Mouse (Mus musculus) CH12.LX (cell line): ENCODE data around the gene Clpb. TPM values are rescaled to one million over a fixed set of nuclear protein-coding genes. Genes with fewer than 3 reads are reported as not detected.

Source experiments
- DNase-seq: peaks from one replicate; pipeline ENCODE4 v3.0.0-alpha.2; 2013; ENCODE audit errors: extremely low read depth
- H3K27ac ChIP-seq: 2 replicates; pipeline ENCODE4 v1.5.1; 2012; ENCODE audit warnings: low read depth, mild to moderate bottlenecking, control low read depth, moderate library complexity; ENCODE audit not compliant: insufficient read depth
- H3K27me3 ChIP-seq: replicated peaks from 2 replicates; pipeline ENCODE3; 2012; ENCODE audit warnings: inconsistent platforms
- H3K36me3 ChIP-seq, 2 experiments: replicated peaks in 1 of 2; 2 replicates each; pipeline versions ENCODE3 to v1.6.1; 2012; ENCODE audit warnings: inconsistent platforms in 1 of 2, low read length in 1 of 2, mild to moderate bottlenecking in 1 of 2, mixed read lengths in 1 of 2, moderate library complexity in 1 of 2; ENCODE audit not compliant: control insufficient read depth in 1 of 2, insufficient read depth in 1 of 2
- H3K4me1 ChIP-seq, 2 experiments: 2 replicates each; pipeline ENCODE4 v1.6.1; 2012; ENCODE audit warnings: inconsistent platforms in 1 of 2, moderate library complexity in 1 of 2; ENCODE audit not compliant: insufficient read depth in 2 of 2, control insufficient read depth in 1 of 2
- H3K4me2 ChIP-seq: 2 replicates; pipeline ENCODE4 v1.6.1; 2012; ENCODE audit warnings: low read depth, mild to moderate bottlenecking, control low read depth; ENCODE audit not compliant: poor library complexity, insufficient read depth, severe bottlenecking
- H3K4me3 ChIP-seq, 3 experiments: fragments of 150-350 bp in 1 of 3; sonication (generic) in 1 of 3; replicated peaks in 1 of 3; 2 replicates each; pipeline versions ENCODE3 to v1.5.1; 2011 to 2012; ENCODE audit warnings: low read depth in 2 of 3, low read length in 2 of 3, mild to moderate bottlenecking in 2 of 3, moderate library complexity in 2 of 3, control low read depth in 1 of 3, improper control_type of control experiment in 1 of 3, inconsistent platforms in 1 of 3, mixed read lengths in 1 of 3; ENCODE audit not compliant: poor library complexity in 1 of 3
- H3K79me2 ChIP-seq: replicated peaks from 2 replicates; pipeline ENCODE4 v1.6.1; 2012; ENCODE audit warnings: mild to moderate bottlenecking, moderate library complexity; ENCODE audit not compliant: control insufficient read depth, poor library complexity, insufficient read depth, severe bottlenecking; ENCODE audit errors: extremely low read depth
- H3K9ac ChIP-seq: 2 replicates; pipeline ENCODE4 v1.6.1; 2012; ENCODE audit warnings: low read depth, mild to moderate bottlenecking, control low read depth, moderate library complexity; ENCODE audit not compliant: insufficient read depth
- H3K9me3 ChIP-seq: replicated peaks from 2 replicates; pipeline ENCODE3; 2012; ENCODE audit warnings: low read length, inconsistent platforms, mixed read lengths
- BHLHE40 ChIP-seq: IDR thresholded peaks from 2 replicates; pipeline ENCODE4 v1.6.1; 2011; ENCODE audit warnings: mild to moderate bottlenecking, low read depth, low read length, improper control_type of control experiment
- CHD1 ChIP-seq: IDR thresholded peaks from 2 replicates; pipeline ENCODE4 v1.6.1; 2012; ENCODE audit warnings: low read depth, low read length, improper control_type of control experiment, inconsistent platforms
- CHD2 ChIP-seq: IDR thresholded peaks from 2 replicates; pipeline ENCODE4 v1.6.1; 2011; ENCODE audit warnings: low read length, improper control_type of control experiment
- CTCF ChIP-seq, 2 experiments: IDR thresholded peaks in 1 of 2; conservative IDR thresholded peaks in 1 of 2; 2 replicates each; pipeline ENCODE4 v1.5.1; 2011 to 2012; ENCODE audit warnings: low read depth in 2 of 2, low read length in 2 of 2, improper control_type of control experiment in 1 of 2, inconsistent platforms in 1 of 2, mild to moderate bottlenecking in 1 of 2, moderate library complexity in 1 of 2
- E2F4 ChIP-seq: IDR thresholded peaks from 2 replicates; pipeline ENCODE4 v1.6.1; 2011; ENCODE audit warnings: low read depth, low read length, improper control_type of control experiment; ENCODE audit not compliant: insufficient replicate concordance
- EP300 ChIP-seq: IDR thresholded peaks from 2 replicates; pipeline ENCODE4 v1.6.1; 2011; ENCODE audit warnings: low read length, improper control_type of control experiment
- ETS1 ChIP-seq: conservative IDR thresholded peaks from 2 replicates; pipeline ENCODE4 v1.6.1; 2012; ENCODE audit warnings: low read depth, mild to moderate bottlenecking, inconsistent platforms, low read length, improper control_type of control experiment, moderate library complexity
- GABPA ChIP-seq: IDR thresholded peaks from 2 replicates; pipeline ENCODE4 v1.6.1; 2012; ENCODE audit warnings: low read depth, low read length, improper control_type of control experiment, inconsistent platforms; ENCODE audit not compliant: insufficient replicate concordance
- HCFC1 ChIP-seq: IDR thresholded peaks from 2 replicates; pipeline ENCODE4 v1.6.1; 2012; ENCODE audit warnings: low read depth, mild to moderate bottlenecking, inconsistent platforms, low read length, improper control_type of control experiment
- IRF4 ChIP-seq: IDR thresholded peaks from 2 replicates; pipeline ENCODE4 v1.6.1; 2014; ENCODE audit warnings: low read depth, mild to moderate bottlenecking, inconsistent platforms, low read length, improper control_type of control experiment
- JUN ChIP-seq: IDR thresholded peaks from 2 replicates; pipeline ENCODE4 v1.6.1; 2011; ENCODE audit warnings: low read depth, mild to moderate bottlenecking, low read length, improper control_type of control experiment, moderate library complexity; ENCODE audit not compliant: insufficient read depth
- MAFK ChIP-seq: IDR thresholded peaks from 2 replicates; pipeline ENCODE4 v1.6.1; 2011; ENCODE audit warnings: low read length, improper control_type of control experiment; ENCODE audit not compliant: insufficient replicate concordance
- MAX ChIP-seq: IDR thresholded peaks from 2 replicates; pipeline ENCODE4 v1.6.1; 2011; ENCODE audit warnings: low read length, improper control_type of control experiment
- MAZ ChIP-seq: IDR thresholded peaks from 2 replicates; pipeline ENCODE4 v1.6.1; 2012; ENCODE audit warnings: low read depth, mild to moderate bottlenecking, inconsistent platforms, low read length, improper control_type of control experiment, moderate library complexity
- MEF2A ChIP-seq: IDR thresholded peaks from 2 replicates; pipeline ENCODE4 v1.6.1; 2014; ENCODE audit warnings: low read depth, mild to moderate bottlenecking, inconsistent platforms, low read length, improper control_type of control experiment, borderline replicate concordance
- MXI1 ChIP-seq: IDR thresholded peaks from 2 replicates; pipeline ENCODE4 v1.6.1; 2011; ENCODE audit warnings: mild to moderate bottlenecking, low read depth, low read length, improper control_type of control experiment
- MYC ChIP-seq: IDR thresholded peaks from 2 replicates; pipeline ENCODE4 v1.6.1; 2011; ENCODE audit warnings: low read depth, mild to moderate bottlenecking, improper control_type of control experiment, low read length
- NRF1 ChIP-seq: IDR thresholded peaks from 2 replicates; pipeline ENCODE4 v1.6.1; 2014; ENCODE audit warnings: low read depth, mild to moderate bottlenecking, inconsistent platforms, low read length, improper control_type of control experiment, moderate library complexity
- POLR2A ChIP-seq: IDR thresholded peaks from 2 replicates; pipeline ENCODE4 v1.6.1; 2011; ENCODE audit warnings: low read depth, mild to moderate bottlenecking, improper control_type of control experiment, low read length
- POLR2AphosphoS2 ChIP-seq: IDR thresholded peaks from 2 replicates; pipeline ENCODE4 v1.6.1; 2011; ENCODE audit warnings: low read depth, low read length, improper control_type of control experiment
- RAD21 ChIP-seq: IDR thresholded peaks from 2 replicates; pipeline ENCODE4 v1.6.1; 2011; ENCODE audit warnings: low read depth, mild to moderate bottlenecking, low read length, improper control_type of control experiment, moderate library complexity
- TBP ChIP-seq: conservative IDR thresholded peaks from 2 replicates; pipeline ENCODE4 v1.6.1; 2011; ENCODE audit warnings: low read depth, low read length, improper control_type of control experiment
- TCF12 ChIP-seq: IDR thresholded peaks from 2 replicates; pipeline ENCODE4 v1.6.1; 2014; ENCODE audit warnings: low read depth, mild to moderate bottlenecking, inconsistent platforms, low read length, improper control_type of control experiment
- USF1 ChIP-seq: IDR thresholded peaks from 2 replicates; pipeline ENCODE4 v1.6.1; 2014; ENCODE audit warnings: low read depth, mild to moderate bottlenecking, inconsistent platforms, low read length, improper control_type of control experiment
- USF2 ChIP-seq: conservative IDR thresholded peaks from 2 replicates; pipeline ENCODE4 v1.6.1; 2011; ENCODE audit warnings: low read depth, low read length, improper control_type of control experiment
- ZC3H11A ChIP-seq: IDR thresholded peaks from 2 replicates; pipeline ENCODE4 v1.6.1; 2012; ENCODE audit warnings: low read depth, mild to moderate bottlenecking, inconsistent platforms, low read length, improper control_type of control experiment
- ZKSCAN1 ChIP-seq: IDR thresholded peaks from 2 replicates; pipeline ENCODE4 v1.6.1; 2012; ENCODE audit warnings: low read depth, inconsistent platforms, low read length, improper control_type of control experiment, borderline replicate concordance
- ZNF384 ChIP-seq: IDR thresholded peaks from 2 replicates; pipeline ENCODE4 v1.6.1; 2012; ENCODE audit warnings: low read depth, low read length, improper control_type of control experiment, inconsistent platforms
- dilution Hi-C: fragments of 300-500 bp; cut with MboI; formaldehyde crosslinking; loops from 2 replicates; pipeline ENCODE4 v1.14.3; 2020; ENCODE audit warnings: low sequenced_read_pairs; ENCODE audit not compliant: extremely low pct_unique_long_range_greater_than_20kb, extremely low pct_ligation_motif_present
- in situ Hi-C: fragments of 300-500 bp; cut with MboI; formaldehyde crosslinking; loops from 3 replicates; pipeline ENCODE4 v1.14.3; 2019; ENCODE audit warnings: low sequenced_read_pairs, low pct_ligation_motif_present, low pct_unique_long_range_greater_than_20kb, mixed read lengths
- polyA plus RNA-seq: library from polyadenylated mRNA; unstranded; fragments of >175 nt; gene quantifications from 2 replicates; pipeline ENCODE4 v1.2.1, GENCODE M21; 2012; ENCODE audit warnings: low read depth; ENCODE audit not compliant: insufficient read length
- total RNA-seq, 2 experiments: library from RNA; depleted of rRNA; stranded (reverse); fragments of 300-350 nt in 1 of 2; fragments of >200 nt in 1 of 2; gene quantifications; 2 replicates each; pipeline ENCODE4 v1.2.3; 2012 to 2014

The Clpb gene
- total and polyA plus RNA-seq, 3 experiments = 25.5 to 68.4 (median 41.7) TPM

DNA sequence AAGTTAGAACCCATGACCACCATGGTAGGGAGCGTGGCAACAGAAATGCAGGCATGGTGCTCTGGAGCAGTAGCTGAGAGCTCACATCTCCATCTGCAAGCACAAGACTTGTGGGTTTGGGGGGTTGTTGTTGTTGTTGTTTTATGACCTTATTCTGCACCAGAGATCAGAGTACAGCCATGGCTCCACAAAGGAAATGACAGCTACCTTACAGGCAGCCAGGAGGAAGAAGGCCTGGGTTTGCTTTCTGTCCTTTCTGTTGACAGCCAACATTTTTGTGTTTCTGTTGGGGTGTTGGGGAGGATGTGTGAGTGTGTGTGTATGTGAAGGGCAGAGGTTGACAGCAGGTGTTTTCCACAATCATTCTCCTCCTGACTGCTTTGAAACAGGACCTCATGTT, 71.9 kb downstream of the Clpb start:
- no peak for TF ChIP-seq MAFK
- TF ChIP-seq ZC3H11A = no peak
- TF ChIP-seq ZKSCAN1 = no peak
- TF ChIP-seq POLR2A = no peak
- no peak for TF ChIP-seq NRF1
- no peak for TF ChIP-seq EP300
- TF ChIP-seq TBP = no peak
- Histone ChIP-seq H3K79me2 (no peaks in the 10 kb centered on the region), H3K27me3 (no peaks in the 10 kb centered on the region), H3K9ac (no peak overlapping the region), H3K4me2 (no peak overlapping the region), H3K36me3 (peaks cover 12 to 48% of the 10 kb centered on the region in 2 experiments), H3K4me1 (no peaks in the 10 kb centered on the region), H3K27ac (no peak overlapping the region), H3K4me3 (no peak overlapping the region), H3K9me3 (no peaks in the 10 kb centered on the region)
- no peak for DNase-seq
- in situ Hi-C loops = no loop called here
- dilution Hi-C loops = no loop called here

GRCm38 (mm10) chr7:101737735-101738134, 74.3 kb downstream of the Clpb start:
- no peak overlapping the region for H3K4me3 ChIP-seq
- H3K9me3 ChIP-seq = no peaks in the 10 kb centered on the region
- H3K4me2 ChIP-seq = no peak overlapping the region
- no peak overlapping the region for H3K27ac ChIP-seq
- no peak for DNase-seq
- H3K36me3 ChIP-seq = peaks cover 12 to 48% of the 10 kb centered on the region in 2 experiments
- in situ Hi-C loops = no loop called here
- no peaks in the 10 kb centered on the region for H3K27me3 ChIP-seq
- no peaks in the 10 kb centered on the region for H3K4me1 ChIP-seq
- dilution Hi-C loops = no loop called here
- no peaks in the 10 kb centered on the region for H3K79me2 ChIP-seq
- no peak overlapping the region for H3K9ac ChIP-seq
- no peak for TF ChIP-seq IRF4
- no peak for TF ChIP-seq BHLHE40
- no peak for TF ChIP-seq USF1
- no peak for TF ChIP-seq POLR2AphosphoS2
- no peak for TF ChIP-seq ETS1
- no peak for TF ChIP-seq MAX
- no peak for TF ChIP-seq MXI1
- TF ChIP-seq ZNF384 = no peak
- TF ChIP-seq POLR2A = no peak
- TF ChIP-seq CHD2 = no peak

DNA sequence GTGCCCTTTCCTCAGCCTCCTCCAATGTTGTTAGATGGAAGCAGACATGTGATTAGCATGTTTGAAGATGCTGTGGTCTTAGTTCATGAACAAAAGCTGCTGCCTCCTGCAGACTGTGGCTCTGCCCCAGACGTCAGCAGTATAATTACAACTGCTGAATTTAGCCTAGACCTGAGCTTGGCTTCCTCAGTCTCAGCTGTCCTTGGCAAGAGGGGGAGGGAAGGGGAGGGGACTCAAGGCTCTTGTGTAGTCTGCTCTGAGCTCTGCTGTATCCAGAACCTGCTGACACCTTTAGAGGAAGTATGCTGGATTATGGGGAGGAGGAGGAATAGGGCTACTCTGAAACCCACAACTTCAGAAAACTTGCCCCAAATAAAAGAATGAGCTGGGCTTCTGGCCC, 76.2 kb downstream of the Clpb start:
- H3K4me1 ChIP-seq = no peaks in the 10 kb centered on the region
- dilution Hi-C loops (no loop called here), in situ Hi-C loops (no loop called here)
- H3K4me3 ChIP-seq = no peak overlapping the region
- peaks cover 6 to 49% of the 10 kb centered on the region in 2 experiments for H3K36me3 ChIP-seq
- no peak overlapping the region for H3K27ac ChIP-seq
- H3K9ac ChIP-seq = no peak overlapping the region
- no peaks in the 10 kb centered on the region for H3K9me3 ChIP-seq
- no peak overlapping the region for H3K4me2 ChIP-seq
- no peak for DNase-seq
- H3K79me2 ChIP-seq = no peaks in the 10 kb centered on the region
- H3K27me3 ChIP-seq = no peaks in the 10 kb centered on the region
- TF ChIP-seq RAD21 = no peak
- no peak for TF ChIP-seq MXI1
- no peak for TF ChIP-seq E2F4
- no peak for TF ChIP-seq HCFC1
- TF ChIP-seq GABPA = no peak
- TF ChIP-seq JUN = no peak
- no peak for TF ChIP-seq TCF12
- TF ChIP-seq MYC = no peak
- no peak for TF ChIP-seq USF2
- no peak for TF ChIP-seq MEF2A
- TF ChIP-seq MAZ = no peak
- TF ChIP-seq CHD2 = no peak
- no peak for TF ChIP-seq CHD1
- no peak for TF ChIP-seq CTCF (conservative IDR thresholded peaks at IDR 0.05 in 1 of 2, IDR thresholded peaks at IDR 0.05 in 1 of 2; ENCODE audit: low read depth in 2 of 2, low read length in 2 of 2)
- no peak for TF ChIP-seq ETS1
